Mouse (Mus musculus) layer of hippocampus, adult 8-10 months (tissue): ENCODE measurements at regions not wholly inside any gene's neighbourhood (a gene's known extent, or its start where the extent isn't known, plus 50 kb on each side); places are given as distances from the start of the nearest gene placed in this dataset.

Source experiments
- DNase-seq, 2 experiments: peaks; one replicate each; pipeline ENCODE4 v3.0.0; 2022; ENCODE audit warnings: low spot score in 2 of 2

DNA sequence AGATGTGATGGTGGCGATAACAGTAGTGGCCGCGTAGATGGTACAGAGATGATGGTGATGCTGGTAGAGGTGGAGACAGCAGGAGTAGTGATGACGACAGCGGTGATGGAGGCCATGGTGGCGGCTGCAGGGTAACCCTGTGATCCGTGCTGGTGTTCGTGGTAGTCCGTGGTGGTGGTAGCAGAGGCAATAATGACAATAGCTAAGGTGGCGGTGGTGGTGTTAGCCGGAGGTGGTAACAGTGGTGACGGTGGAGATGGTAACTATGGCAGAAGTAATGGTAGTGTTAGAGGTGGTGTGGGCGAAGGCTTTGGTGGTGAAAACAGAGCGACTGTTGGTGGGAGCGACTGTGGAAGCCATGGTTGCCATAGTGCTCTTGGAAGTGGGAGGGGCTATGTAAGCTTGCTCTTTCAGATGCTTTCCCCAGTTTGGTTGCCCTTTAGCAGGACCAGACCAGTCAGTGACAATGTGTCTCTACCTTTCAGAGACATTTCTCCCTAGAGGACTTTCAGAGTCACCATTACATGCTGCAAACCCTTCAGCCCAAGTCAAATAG lies 64.7 kb upstream of the Rgma start:
- DNase-seq = no peak

DNA sequence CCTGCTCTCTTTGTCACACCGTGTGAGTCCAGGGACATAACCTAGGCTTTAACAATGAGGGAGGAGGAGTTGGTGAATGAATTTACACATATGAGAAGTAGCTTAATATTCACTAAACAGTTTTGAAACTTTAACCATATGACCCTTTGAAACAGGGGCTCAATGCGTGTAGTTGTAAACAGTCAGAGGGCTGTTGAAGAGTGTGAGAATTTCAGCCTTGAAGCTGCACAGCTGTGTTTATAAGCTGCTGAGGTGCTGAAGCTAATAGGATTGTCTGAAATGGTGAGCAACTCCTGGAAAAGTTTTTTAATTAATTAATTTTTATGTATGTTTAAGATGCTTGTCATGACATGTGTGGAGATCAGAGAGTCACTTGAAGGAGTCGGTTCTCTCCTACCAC lies 59.8 kb upstream of the Rgma start:
- no peak for DNase-seq

DNA sequence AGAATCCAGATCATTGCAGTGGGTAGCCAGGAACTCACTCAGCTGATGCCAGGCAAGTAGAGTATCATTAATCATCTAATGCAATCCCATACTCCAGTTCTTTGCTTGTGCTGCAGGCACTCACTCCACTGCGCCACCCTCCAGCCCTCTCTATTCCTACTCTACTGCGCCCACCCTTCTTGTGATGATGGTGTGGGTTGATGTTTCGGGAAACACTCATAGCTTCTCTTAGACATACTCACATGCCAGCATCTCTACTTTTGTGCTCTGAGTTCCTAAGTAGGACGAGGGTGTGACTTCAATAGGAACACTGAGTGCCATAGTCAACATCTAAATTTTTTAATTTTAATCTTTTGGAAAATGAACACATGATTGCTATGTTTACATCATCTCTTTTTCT lies 57.7 kb upstream of the Rgma start:
- no peak for DNase-seq

DNA sequence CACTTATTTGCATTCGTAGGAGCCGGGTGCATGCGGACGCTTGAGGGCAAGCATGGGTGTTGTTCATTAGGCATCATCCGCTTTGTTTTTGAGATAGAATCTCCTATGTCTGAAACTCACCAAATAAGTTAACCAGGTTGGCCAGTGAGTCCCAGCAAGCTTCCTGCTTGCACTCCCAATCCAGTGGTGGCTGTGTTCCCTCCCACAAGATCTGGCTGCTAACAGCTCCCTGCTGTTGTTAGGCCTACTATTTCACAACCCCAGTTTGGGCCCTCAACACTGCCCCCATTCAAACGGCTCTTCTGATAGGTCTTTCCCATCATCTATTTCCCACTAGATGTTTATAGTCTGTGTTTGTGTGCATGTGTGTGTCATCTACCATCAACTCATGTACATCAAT lies 56.3 kb upstream of the Rgma start:
- DNase-seq = no peak

DNA sequence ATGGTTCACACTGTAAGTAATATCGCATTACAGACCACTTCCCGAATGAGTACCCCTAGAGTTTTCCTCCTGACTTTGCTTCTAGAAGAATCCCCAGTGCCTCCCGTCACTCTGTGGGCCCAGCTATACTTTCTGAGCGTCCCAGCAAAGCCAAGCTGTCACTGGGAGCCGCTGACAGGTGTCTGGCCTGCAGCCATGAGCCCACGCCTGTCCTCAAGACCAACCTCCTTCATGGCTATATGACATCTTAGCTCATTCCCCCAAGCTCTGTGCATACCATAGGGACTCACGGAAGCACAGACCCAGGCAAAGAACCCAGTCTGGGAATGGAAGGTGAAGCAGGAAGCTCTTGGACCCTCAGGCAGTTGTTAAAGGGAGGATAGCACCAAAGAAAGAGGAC lies 55.3 kb upstream of the Rgma start:
- DNase-seq = no peak

DNA sequence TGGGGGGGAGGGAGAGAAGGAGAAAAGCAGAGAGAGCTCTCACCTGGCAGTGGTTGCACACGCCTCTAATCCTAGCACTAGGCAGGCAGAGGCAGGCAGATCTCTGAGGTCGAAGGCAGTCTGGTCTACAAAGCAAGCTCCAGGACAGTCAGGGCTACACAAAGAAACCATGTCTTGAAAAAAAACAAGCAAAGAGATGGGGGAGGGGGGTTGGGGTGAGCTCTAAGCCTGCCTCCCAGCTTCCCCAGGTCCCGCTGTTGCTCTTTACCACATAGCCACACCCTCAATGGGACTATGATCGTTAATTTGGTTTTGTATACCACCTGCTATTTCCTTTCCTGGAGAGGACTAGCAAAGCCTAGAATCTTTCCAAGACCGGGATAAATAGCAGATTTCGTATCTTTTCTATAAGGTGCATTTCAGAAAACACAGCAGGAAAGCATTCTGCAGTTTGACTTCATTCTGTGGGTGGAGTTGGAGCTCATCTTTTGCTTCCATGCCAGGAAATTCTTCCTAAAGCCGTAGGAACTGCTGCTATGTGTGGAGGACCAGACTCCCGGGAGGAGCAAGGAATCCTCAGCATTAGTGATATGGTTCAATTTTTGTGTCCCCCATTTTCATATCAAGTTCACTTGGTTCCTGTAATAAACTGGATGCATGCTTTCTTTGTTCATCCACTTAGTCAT lies 52.7 kb upstream of the Rgma start:
- DNase-seq = no peak

DNA sequence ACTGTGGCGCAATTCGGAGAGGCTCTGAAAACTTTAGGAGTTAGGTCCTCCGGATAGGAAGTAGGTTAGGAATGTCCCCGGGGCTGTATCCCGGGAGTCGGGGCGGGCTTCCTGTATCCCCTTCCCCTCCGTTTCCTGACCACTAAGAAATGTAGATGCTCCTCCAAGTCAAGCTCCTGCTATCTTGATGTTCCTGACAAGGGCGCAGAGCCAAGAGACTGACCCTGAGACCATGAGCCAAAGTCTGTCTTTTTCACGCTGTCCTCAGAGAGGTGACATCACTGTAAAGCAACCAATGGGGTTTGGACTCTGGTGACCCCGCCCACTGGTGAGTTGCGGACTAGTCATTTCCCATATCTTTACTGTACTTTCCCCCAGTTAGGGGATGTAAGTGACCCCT lies 51.8 kb upstream of the Rgma start:
- DNase-seq = no peak

DNA sequence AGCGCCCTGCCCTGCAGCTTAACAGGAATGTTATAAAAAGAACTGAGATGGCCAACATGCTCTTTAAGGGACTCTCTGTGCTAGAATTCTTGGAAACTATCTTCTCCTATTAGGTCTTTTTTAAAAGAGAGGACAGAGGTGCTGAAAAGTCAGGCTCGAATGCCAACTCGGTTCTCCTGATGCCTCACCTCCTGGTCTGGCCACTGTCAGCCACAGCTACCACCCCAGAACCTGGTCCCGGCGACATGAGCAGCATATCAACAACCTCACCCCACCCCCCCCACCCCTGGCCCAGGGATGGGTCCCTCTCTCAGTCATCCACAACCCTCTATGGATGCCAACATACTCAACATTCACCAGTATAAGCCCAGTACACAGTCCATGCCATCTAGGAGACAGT lies 49.8 kb upstream of the Rgma start:
- no peak for DNase-seq
